Mouse (Mus musculus) C2C12 (cell line): ENCODE measurements around the gene C4b.

Experiments
- CEBPB ChIP-seq: IDR thresholded peaks from one replicate; pipeline ENCODE4 v1.6.1; 2011; ENCODE audit warnings: low read depth, mild to moderate bottlenecking, control low read depth, moderate library complexity
- CTCF ChIP-seq: IDR thresholded peaks from one replicate; pipeline ENCODE4 v1.5.1; 2011; ENCODE audit not compliant: control insufficient read depth, insufficient read depth, insufficient read length
- FOSL1 ChIP-seq: IDR thresholded peaks from one replicate; pipeline ENCODE4 v1.8.0; 2011; ENCODE audit warnings: mild to moderate bottlenecking, low read length; ENCODE audit not compliant: poor library complexity, insufficient read depth, severe bottlenecking
- MAX ChIP-seq: IDR thresholded peaks from one replicate; pipeline ENCODE4 v1.6.1; 2011; ENCODE audit warnings: mild to moderate bottlenecking, control low read depth
- MYOD1 ChIP-seq: IDR thresholded peaks from one replicate; pipeline ENCODE4 v1.6.1; 2011; ENCODE audit warnings: low read depth; ENCODE audit not compliant: control insufficient read depth, insufficient read length
- MYOG ChIP-seq: IDR thresholded peaks from one replicate; pipeline ENCODE4 v1.6.1; 2011; ENCODE audit not compliant: control insufficient read depth, insufficient read length; ENCODE audit errors: extremely low read depth
- USF1 ChIP-seq: IDR thresholded peaks from one replicate; pipeline ENCODE4 v1.6.1; 2011; ENCODE audit warnings: low read depth, mild to moderate bottlenecking, control low read depth, moderate library complexity

- TF ChIP-seq MAX: no peak
- no peak for TF ChIP-seq CTCF
- TF ChIP-seq MYOG: no peak
- TF ChIP-seq CEBPB: no peak
- TF ChIP-seq FOSL1: no peak
- TF ChIP-seq MYOD1: no peak
- TF ChIP-seq USF1: no peak
Measured at GRCm38 (mm10) chr17:34700671-34701071, 43.0 kb downstream of the C4b start.
